Mouse (Mus musculus) lung, adult 2 months (tissue): ENCODE measurements around the gene Crocc2. TPM values are rescaled to one million over a fixed set of nuclear protein-coding genes. Genes with fewer than 3 reads are reported as not detected.
"Not testable (repeated sequence)": the region's sequence is repeated elsewhere in the genome, so short reads cannot be mapped to it uniquely, and the experiment has no call there.

Source experiments
- DNase-seq: peaks from one replicate; pipeline ENCODE4 v3.0.0; 2022
- H3K4me1 ChIP-seq: fragments of 200-500 bp; 2 replicates; pipeline ENCODE4 v1.6.1; 2011; ENCODE audit warnings: low read length; ENCODE audit not compliant: control insufficient read depth, insufficient read depth
- H3K4me3 ChIP-seq: fragments of 200-500 bp; replicated peaks from 2 replicates; pipeline ENCODE3; 2011; ENCODE audit warnings: low read depth, mild to moderate bottlenecking, control low read depth, low read length; ENCODE audit errors: extremely low read depth
- CTCF ChIP-seq: fragments of 200-500 bp; IDR thresholded peaks from 2 replicates; pipeline ENCODE4 v1.5.1; 2011; ENCODE audit warnings: mild to moderate bottlenecking, low read length, control low read depth; ENCODE audit not compliant: insufficient read depth
- POLR2A ChIP-seq: fragments of 200-500 bp; IDR thresholded peaks from 2 replicates; pipeline ENCODE4 v1.6.1; 2011; ENCODE audit warnings: low read depth, mild to moderate bottlenecking, control low read depth, low read length, borderline replicate concordance; ENCODE audit errors: extremely low read depth
- WGBS: fragments of 180-500 bp; shearing (Covaris S2); methylation state at CpG from one replicate; pipeline ENCODE4 v1.1.7; 2018; 5-methylcytosine and 5-hydroxymethylcytosine counted together
- polyA plus RNA-seq: library from polyadenylated mRNA; depleted of rRNA; stranded (reverse); fragments of >200 nt; gene quantifications from 2 replicates; pipeline ENCODE4 v1.2.3, GENCODE M21; 2012

Crocc2 gene
- polyA plus RNA-seq, 1 experiment: 2.2 TPM

DNA sequence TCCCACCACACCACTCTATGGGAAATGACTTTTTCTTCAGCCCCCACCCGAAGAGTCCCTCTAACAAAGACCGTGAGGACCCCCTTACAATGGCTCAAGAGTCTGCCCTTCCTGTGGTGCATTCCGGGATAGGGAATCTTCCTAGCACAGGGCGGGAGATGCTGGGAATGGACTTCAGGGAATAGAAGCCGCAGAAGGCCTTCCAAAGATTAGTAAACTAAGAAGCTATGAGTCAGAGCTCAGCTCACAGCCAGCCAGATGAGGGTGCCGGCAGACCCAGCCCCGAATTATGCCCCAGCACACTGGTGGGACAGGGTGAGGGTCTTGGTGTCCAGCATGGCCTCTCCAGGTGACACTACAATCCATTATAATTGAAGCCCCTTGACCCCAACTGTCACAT, 13.8 kb downstream of the Crocc2 start:
- TF ChIP-seq CTCF (no peak), POLR2A (no peak)
- no peak overlapping the region for H3K4me3 ChIP-seq
- DNase-seq: no peak
- H3K4me1 ChIP-seq: no peaks in the 10 kb centered on the region; the same call in 1 of the 2 replicates
- WGBS: 83% methylated on average over 7 of the region's 7 CpGs

DNA sequence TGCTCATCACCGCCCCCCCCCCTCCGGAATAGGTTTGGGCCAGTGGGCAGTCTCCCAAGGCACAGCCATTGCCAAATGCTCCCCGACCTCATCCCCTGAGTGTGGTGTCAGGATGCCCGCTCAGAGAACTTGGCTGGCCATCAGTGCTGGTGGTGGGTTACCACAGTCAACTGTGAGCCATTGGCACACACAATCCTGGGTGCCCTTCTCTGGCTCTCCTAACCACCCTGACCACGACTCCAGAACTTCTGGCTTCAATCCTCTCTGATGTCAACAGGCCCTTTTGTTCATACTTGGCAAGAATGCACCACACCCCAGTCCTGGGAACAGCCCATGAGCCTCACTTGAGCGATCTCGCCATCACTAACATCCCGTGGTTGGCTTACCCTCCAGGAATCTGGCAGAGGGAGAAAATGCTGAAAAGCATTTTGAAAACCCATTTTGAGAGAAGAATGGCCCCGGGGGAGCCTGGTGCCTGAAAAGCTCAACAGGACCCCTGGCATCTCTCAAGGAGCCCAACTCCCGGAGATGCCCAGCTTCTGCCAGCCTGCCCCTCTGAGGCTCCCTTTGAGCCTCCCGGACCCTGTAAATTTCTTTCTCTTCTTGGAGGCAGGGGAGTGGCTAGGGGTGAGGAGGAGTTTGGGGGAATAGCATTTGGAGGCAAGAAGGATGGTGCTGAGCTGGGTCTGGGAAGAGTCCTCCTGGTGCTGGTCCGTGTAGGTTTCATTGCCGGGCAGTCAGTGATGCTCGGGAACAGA, 15.7 kb downstream of the Crocc2 start:
- no peak for TF ChIP-seq CTCF
- no peak for TF ChIP-seq POLR2A
- H3K4me1 ChIP-seq: no peaks in the 10 kb centered on the region; the same call in 1 of the 2 replicates
- WGBS: 59% methylated on average over 14 of the region's 14 CpGs
- no peak for DNase-seq
- H3K4me3 ChIP-seq: no peak overlapping the region

DNA sequence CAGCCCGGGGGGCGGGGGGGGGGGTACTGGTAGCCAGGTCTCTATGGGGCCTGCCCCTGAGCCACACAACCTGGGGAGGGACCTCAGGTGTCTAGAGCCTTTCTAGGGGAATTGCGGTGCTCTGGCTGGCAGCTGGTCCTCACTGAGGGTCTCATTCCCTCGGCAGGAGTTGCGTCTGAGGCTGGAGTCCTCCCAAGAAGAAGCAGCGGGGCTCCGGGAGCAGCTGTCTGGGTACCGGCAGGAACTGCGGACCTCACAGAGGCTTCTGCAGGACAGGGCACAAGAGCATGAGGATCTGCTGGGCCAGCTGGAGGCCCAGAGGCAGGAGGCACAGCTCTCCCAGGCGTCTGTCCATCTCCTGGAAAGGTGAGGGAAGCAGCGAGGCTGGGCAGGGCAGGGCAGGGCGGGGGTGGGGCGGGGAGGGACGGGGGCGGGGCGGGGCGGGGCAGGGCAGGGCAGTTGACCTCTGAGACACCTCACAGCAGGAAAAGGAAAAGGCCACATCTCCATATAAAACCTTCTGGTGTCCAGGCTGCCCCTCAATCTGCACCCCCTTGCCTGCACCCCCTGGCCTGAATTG, 22.3 kb downstream of the Crocc2 start:
- TF ChIP-seq CTCF: no peak
- no peak for TF ChIP-seq POLR2A
- no peak overlapping the region for H3K4me3 ChIP-seq
- DNase-seq: no peak
- WGBS: 22% methylated on average over 15 of the region's 17 CpGs
- no peaks in the 10 kb centered on the region for H3K4me1 ChIP-seq

GRCm38 (mm10) chr1:93194961-93195360, 26.4 kb downstream of the Crocc2 start:
- Histone ChIP-seq H3K4me1 (no peaks in the 10 kb centered on the region), H3K4me3 (no peak overlapping the region)
- TF ChIP-seq POLR2A (no peak), CTCF (no peak)
- DNase-seq: no peak
- WGBS: 87% methylated on average over 3 of the region's 3 CpGs

GRCm38 (mm10) chr1:93197454-93197853, 28.9 kb downstream of the Crocc2 start:
- H3K4me1 ChIP-seq, H3K4me3 ChIP-seq, DNase-seq: not testable (repeated sequence)
- WGBS: 85% methylated on average over 2 of the region's 2 CpGs

DNA sequence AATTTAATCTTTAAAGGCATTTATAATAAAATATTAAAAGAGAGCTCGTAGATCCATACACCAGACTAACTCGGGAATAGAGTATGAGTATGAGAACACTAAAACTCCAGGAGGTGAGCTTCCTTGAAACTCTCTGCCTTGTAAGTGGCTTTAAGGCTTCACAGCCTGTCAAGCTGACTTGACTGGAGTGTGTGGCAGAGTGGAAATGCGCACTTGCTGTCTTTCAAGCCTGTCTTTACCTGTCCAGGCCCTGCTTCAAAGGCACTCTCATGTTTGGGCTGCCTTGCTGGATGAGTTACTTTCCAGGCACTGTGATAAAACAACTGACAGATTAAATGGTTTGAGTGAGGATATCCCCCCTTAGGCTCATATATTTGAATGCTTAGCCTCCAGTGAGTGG, 29.4 kb downstream of the Crocc2 start:
- 78% methylated on average over 3 of the region's 3 CpGs for WGBS
- DNase-seq: no peak
- no peak for TF ChIP-seq CTCF
- TF ChIP-seq POLR2A: no peak
- H3K4me1 ChIP-seq: no peaks in the 10 kb centered on the region
- H3K4me3 ChIP-seq: no peak overlapping the region

DNA sequence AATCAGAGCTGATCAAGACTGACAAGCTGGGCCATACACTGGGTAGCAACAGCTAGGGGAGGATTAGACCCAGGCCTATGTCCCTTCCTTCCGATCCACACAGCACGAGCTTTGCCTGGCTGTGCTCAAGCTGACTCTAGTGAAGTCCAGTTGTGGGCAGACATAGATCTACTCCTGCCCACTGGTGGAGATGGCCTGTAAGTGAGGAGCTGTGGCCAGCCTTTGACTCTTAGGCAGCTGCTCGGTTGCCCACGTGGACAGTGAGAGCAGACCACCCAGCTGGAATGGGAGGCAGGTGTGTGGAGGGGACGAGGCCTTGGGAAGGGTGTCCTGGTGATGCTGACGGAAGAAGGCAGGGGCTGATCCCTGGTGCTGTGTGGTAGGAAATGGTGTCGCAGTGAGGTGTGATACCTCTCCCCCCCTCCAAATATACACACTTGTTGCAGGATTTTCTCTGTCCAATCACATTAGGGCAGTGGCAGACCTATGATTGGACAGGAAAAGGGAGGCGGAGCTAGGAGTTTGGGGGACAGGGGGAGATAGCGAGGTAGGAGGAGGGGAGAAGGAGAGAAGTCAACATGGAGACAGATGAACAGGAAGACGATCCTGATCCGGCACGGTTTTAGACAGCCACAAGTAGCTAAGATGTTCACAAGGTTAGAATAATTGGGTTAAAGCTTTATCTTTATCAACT, 37.9 kb downstream of the Crocc2 start:
- H3K4me1 ChIP-seq: peaks cover 11% of the 10 kb centered on the region
- H3K4me3 ChIP-seq: no peak overlapping the region
- WGBS: 62% methylated on average over 12 of the region's 12 CpGs
- no peak for TF ChIP-seq CTCF
- no peak for DNase-seq

DNA sequence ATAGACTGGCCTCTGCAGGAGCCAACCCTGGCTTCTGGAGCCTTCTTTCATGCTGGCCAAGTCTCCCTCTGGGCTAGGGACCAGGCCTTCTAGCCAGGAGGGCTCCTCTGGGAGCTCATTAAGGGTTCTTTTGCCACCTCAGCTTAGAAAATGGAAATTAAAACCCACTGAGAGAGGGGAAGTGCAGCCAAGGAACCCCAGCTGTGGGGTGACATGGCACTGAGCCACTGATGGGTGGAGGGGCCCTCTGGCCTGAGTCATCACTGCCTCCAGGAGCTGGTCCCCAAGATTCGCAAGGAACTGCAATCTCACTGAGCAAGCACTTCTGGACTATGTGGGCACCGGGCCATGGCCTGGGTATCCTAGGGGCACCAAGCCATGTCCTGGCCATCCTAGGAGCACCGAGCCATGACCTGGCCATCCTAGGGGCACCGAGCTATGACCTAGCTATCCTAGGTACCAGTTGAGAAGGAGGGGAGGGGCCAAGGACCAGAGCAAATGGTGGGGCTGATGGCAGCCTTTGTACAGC, 39.1 kb downstream of the Crocc2 start:
- Histone ChIP-seq H3K4me1 (peaks cover 11% of the 10 kb centered on the region), H3K4me3 (no peak overlapping the region)
- DNase-seq: no peak
- no peak for TF ChIP-seq CTCF
- no peak for TF ChIP-seq POLR2A
- 80% methylated on average over 4 of the region's 4 CpGs for WGBS

GRCm38 (mm10) chr1:93210213-93210641, 41.7 kb downstream of the Crocc2 start:
- no peak for TF ChIP-seq POLR2A
- TF ChIP-seq CTCF: no peak
- 5% methylated on average over 9 of the region's 9 CpGs for WGBS
- Histone ChIP-seq H3K4me1 (peaks cover 11% of the 10 kb centered on the region), H3K4me3 (no peak overlapping the region)
- DNase-seq: peak; percentile 57
